Mouse (Mus musculus): ENCODE results near the gene Rcan3.
A peak's percentile ranks its signal among the peaks of the same experiment; 100 is the strongest.

DNA sequence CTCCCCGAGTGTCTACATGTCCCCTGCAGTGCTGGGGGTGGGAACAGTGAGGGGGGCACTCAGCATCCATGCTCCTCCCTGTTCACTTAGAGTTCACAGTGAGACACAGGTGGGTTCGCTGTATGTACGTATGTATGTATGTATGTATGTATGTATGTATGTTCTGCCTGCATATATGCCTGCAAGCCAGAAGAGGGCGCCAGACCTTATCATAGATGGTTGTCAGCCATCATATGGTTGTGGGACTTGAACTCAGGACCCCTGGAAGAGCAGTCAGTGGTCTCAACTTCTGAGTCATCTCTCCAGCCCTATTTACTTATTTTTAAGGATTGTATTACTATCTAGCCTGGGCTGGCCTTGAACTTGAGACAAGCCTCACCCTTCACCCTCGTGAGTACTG, 37.4 kb downstream of the Rcan3 start:
- TF ChIP-seq CTCF (IDR thresholded peaks at IDR 0.05; ENCODE audit: low read depth) (peak; percentile 50), EP300 (IDR thresholded peaks at IDR 0.05; ENCODE audit: low read depth) (no peak)
